Mouse (Mus musculus): ENCODE results near the gene Akap13. TPM values are rescaled to one million over a fixed set of nuclear protein-coding genes. Genes with fewer than 3 reads are reported as not detected.

The Akap13 gene
- total and polyA plus RNA-seq, 3 experiments: 11.4 to 32.5 (median 27.7) TPM

DNA sequence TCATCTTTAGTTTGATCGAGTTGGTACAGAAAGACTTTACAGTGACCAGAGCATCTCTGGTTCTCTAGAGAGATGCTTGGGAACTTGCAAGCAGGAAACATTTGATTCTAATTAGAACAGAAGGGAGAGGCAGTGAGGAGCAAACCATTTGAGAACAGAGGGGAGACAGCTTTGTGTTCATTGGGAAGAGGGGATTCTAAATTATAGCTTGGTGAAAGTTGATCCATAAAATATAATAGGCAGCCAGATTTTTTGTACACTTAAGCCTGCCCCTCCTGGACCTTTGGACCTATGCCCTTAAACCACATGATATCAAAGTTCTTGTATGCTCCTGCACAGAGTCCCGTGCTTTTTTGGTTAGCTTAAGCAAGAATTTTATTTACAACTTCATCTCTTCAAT, 185.3 kb downstream of the Akap13 start:
- H3K4me3 ChIP-seq (replicated peaks in 1 of 3; ENCODE audit: low read depth in 2 of 3, low read length in 2 of 3, poor library complexity in 1 of 3): no peak overlapping the region
- no peaks in the 10 kb centered on the region for H3K79me2 ChIP-seq (replicated peaks; ENCODE audit: control insufficient read depth, extremely low read depth, insufficient read depth, poor library complexity, severe bottlenecking)
- no peak overlapping the region for H3K27ac ChIP-seq (ENCODE audit: insufficient read depth, low read depth)
- no peaks in the 10 kb centered on the region for H3K27me3 ChIP-seq (replicated peaks)
- no peak overlapping the region for H3K9ac ChIP-seq (ENCODE audit: insufficient read depth, low read depth)
- TF ChIP-seq TCF12 (IDR thresholded peaks at IDR 0.05; ENCODE audit: low read depth, low read length) (no peak), IRF4 (IDR thresholded peaks at IDR 0.05; ENCODE audit: low read depth, low read length) (no peak), USF1 (IDR thresholded peaks at IDR 0.05; ENCODE audit: low read depth, low read length) (no peak), RCOR1 (conservative IDR thresholded peaks at IDR 0.05; ENCODE audit: low read depth, low read length) (no peak), E2F4 (IDR thresholded peaks at IDR 0.05; ENCODE audit: insufficient replicate concordance, low read depth, low read length) (no peak), NRF1 (IDR thresholded peaks at IDR 0.05; ENCODE audit: low read depth, low read length) (no peak), MYC (IDR thresholded peaks at IDR 0.05; ENCODE audit: low read depth, low read length) (no peak)
- no peak for DNase-seq (ENCODE audit: extremely low read depth)
- in situ Hi-C loops (cut with MboI; ENCODE audit: low pct_ligation_motif_present, low pct_unique_long_range_greater_than_20kb, low sequenced_read_pairs) (no loop called here), dilution Hi-C loops (cut with MboI; ENCODE audit: extremely low pct_ligation_motif_present, extremely low pct_unique_long_range_greater_than_20kb, low sequenced_read_pairs) (no loop called here)
- H3K36me3 ChIP-seq (replicated peaks in 1 of 2; ENCODE audit: control insufficient read depth in 1 of 2, insufficient read depth in 1 of 2, low read length in 1 of 2): peaks cover 2 to 38% of the 10 kb centered on the region in 2 experiments
- H3K4me1 ChIP-seq (ENCODE audit: control insufficient read depth in 1 of 2, insufficient read depth in 2 of 2): peaks cover 0 to 68% of the 10 kb centered on the region in 2 experiments; a peak in 2 of 4 replicates
- H3K9me3 ChIP-seq (replicated peaks; ENCODE audit: low read length): no peaks in the 10 kb centered on the region
- no peak overlapping the region for H3K4me2 ChIP-seq (ENCODE audit: insufficient read depth, low read depth, poor library complexity, severe bottlenecking)

DNA sequence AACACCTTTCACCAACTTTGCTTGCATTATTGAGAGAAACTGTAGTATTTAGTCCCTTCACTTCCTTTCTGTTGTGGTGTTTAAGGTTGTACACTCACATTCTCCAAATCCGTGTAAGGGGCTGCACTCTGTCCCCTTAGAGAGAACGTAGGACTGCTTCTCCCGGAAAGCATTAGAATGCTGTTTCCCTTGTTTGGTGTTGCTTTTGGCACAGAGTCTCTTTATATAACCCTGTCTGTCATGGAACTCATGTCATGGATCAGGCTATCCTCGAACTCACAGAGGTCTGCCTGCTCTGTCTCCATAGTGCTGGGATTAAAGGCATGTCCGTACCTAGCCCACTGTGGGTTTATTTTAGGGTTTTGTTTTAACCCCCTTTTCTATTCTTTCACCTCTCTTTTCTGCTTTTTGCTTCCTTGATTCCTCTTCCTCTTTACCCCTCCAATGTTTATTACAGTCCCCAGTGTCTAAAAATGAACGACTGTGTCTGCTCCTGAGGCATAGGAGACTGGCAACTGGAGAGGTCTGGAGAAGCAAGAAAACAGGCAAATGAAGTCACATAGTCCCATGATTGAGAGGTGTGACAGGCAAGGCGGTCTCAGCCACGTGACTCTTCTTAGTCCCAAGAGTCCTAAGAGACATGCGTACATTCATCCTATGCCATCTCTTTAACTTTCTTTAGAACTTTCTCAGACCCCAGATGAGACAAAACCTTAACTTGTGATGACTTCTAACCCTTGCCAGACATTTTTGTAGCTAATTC, 186.3 kb downstream of the Akap13 start:
- Histone ChIP-seq H3K27ac (ENCODE audit: insufficient read depth, low read depth) (no peak overlapping the region), H3K4me3 (replicated peaks in 1 of 3; ENCODE audit: low read depth in 2 of 3, low read length in 2 of 3, poor library complexity in 1 of 3) (no peak overlapping the region)
- in situ Hi-C loops (cut with MboI; ENCODE audit: low pct_ligation_motif_present, low pct_unique_long_range_greater_than_20kb, low sequenced_read_pairs): no loop called here

More for the DNA sequence above, 186.3 kb downstream of the Akap13 start:
- dilution Hi-C loops (cut with MboI; ENCODE audit: extremely low pct_ligation_motif_present, extremely low pct_unique_long_range_greater_than_20kb, low sequenced_read_pairs): no loop called here
- peak; percentile 37 for DNase-seq (ENCODE audit: extremely low read depth)
- H3K36me3 ChIP-seq (replicated peaks in 1 of 2; ENCODE audit: control insufficient read depth in 1 of 2, insufficient read depth in 1 of 2, low read length in 1 of 2): peaks cover 2 to 40% of the 10 kb centered on the region in 2 experiments
- H3K9ac ChIP-seq (ENCODE audit: insufficient read depth, low read depth): no peak overlapping the region
- no peaks in the 10 kb centered on the region for H3K9me3 ChIP-seq (replicated peaks; ENCODE audit: low read length)
- peaks cover 0 to 71% of the 10 kb centered on the region in 2 experiments; a peak in 2 of 4 replicates for H3K4me1 ChIP-seq (ENCODE audit: control insufficient read depth in 1 of 2, insufficient read depth in 2 of 2)
- H3K4me2 ChIP-seq (ENCODE audit: insufficient read depth, low read depth, poor library complexity, severe bottlenecking): no peak overlapping the region
- peak; percentile 66 for TF ChIP-seq MAX (IDR thresholded peaks at IDR 0.05; ENCODE audit: low read length)
- no peak for TF ChIP-seq SMC3 (IDR thresholded peaks at IDR 0.05; ENCODE audit: low read depth, low read length)
- no peak for TF ChIP-seq TBP (conservative IDR thresholded peaks at IDR 0.05; ENCODE audit: low read depth, low read length)
- peak; percentile 49 for TF ChIP-seq USF2 (conservative IDR thresholded peaks at IDR 0.05; ENCODE audit: low read depth, low read length)
- no peak for TF ChIP-seq GABPA (IDR thresholded peaks at IDR 0.05; ENCODE audit: insufficient replicate concordance, low read depth, low read length)
- TF ChIP-seq USF1 (IDR thresholded peaks at IDR 0.05; ENCODE audit: low read depth, low read length): peak; percentile 28
- TF ChIP-seq ZMIZ1 (IDR thresholded peaks at IDR 0.05; ENCODE audit: low read depth, low read length): no peak
- no peak for TF ChIP-seq CHD2 (IDR thresholded peaks at IDR 0.05; ENCODE audit: low read length)
- TF ChIP-seq BHLHE40 (IDR thresholded peaks at IDR 0.05; ENCODE audit: low read depth, low read length): peak; percentile 32; the same call in 1 of the 2 replicates
- no peak for TF ChIP-seq KAT2A (IDR thresholded peaks at IDR 0.05; ENCODE audit: insufficient replicate concordance, low read length)
- no peak for TF ChIP-seq E2F4 (IDR thresholded peaks at IDR 0.05; ENCODE audit: insufficient replicate concordance, low read depth, low read length)
- no peaks in the 10 kb centered on the region for H3K79me2 ChIP-seq (replicated peaks; ENCODE audit: control insufficient read depth, extremely low read depth, insufficient read depth, poor library complexity, severe bottlenecking)
- H3K27me3 ChIP-seq (replicated peaks): no peaks in the 10 kb centered on the region
